Mouse (Mus musculus) heart, postnatal 10 days (tissue): ENCODE results near the gene Glrp1. TPM values are rescaled to one million over a fixed set of nuclear protein-coding genes. Genes with fewer than 3 reads are reported as not detected.

Source experiments
- DNase-seq, 2 experiments: peaks; one replicate each; pipeline ENCODE4 v3.0.0; 2021
- intact Hi-C: fragments of 180-260 bp; cut with DNase I; formaldehyde crosslinking; loops from one replicate; pipeline ENCODE4 v1.15.1; 2025
- total RNA-seq, 2 experiments: library from RNA; stranded (reverse); gene quantifications; 2 replicates each; pipeline ENCODE4 v1.2.3; 2021

The Glrp1 gene
- total RNA-seq, 2 experiments from 2014 or later, result 0.12 TPM; not detected in 1

DNA sequence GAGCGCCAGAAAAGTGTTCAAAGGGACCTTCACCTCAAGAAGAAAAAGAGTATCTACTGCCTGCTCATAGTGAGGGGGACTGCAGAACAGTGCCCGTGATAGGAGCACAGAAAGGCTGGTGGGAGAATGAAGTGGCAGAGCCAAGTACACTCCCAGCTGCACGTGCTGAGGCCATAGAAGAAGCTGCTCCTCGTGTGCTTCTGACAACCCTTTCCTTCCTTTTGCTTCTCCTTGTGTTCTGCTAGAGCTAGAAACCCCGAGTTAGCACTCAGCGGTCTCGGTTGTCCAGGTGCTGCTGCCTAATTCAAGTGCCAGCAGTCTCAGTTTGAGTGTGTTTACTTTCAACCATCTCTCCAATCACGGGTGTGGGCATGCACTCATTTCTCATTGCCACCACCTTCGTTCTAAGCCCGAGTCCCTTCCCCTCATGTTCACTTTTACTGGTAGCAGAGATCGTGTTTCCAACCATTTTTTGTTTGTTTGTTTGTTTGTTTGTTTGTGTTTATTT, 10.6 kb downstream of the Glrp1 start:
- intact Hi-C loops, result no loop called here

DNA sequence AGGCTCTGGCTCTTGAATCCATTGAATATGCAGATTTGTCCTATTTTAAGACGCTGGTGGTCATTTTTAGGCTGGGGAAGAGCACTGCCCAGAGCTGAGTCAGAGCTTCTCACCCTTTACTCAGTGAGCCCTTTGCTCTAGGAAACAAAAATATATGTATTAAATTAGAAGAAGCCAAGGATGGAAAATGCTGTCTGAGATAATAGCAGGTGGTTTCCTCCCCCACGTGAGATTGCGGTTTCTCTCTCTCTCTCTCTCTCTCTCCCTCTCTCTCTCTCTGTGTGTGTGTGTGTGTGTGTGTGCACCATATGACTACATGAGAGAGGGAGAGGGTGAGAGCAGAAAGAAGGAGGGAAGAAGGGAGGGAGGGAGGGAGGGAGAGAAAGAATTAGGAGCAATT, 12.5 kb downstream of the Glrp1 start:
- no peak for DNase-seq
- intact Hi-C loops, result no loop called here

More for the DNA sequence above, 10.6 kb downstream of the Glrp1 start:
- DNase-seq, result no peak

DNA sequence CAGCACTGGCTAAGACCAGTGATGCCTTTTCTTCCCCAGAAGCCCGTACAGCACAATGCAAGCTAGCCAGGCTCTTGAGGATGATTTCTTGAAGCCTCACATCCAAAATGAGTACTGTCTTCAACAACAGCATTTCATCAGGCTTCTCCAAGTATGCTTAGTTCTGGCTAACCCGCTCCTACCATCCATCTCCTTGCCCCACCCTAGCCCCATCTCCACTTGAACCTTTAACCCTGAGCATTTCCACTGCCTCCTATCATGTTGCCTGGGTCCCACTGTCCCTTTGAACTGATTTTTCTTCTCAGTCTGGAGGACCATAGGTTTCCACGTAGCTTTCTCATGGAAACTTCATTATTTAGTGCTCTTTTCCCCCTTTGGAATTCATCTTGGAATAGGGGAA, 17.5 kb downstream of the Glrp1 start:
- intact Hi-C loops, result loop anchor here (5.0 kb wide), 1 partner anchor 65 kb away; no protein-coding TSS in a partner anchor
- DNase-seq, result no peak

DNA sequence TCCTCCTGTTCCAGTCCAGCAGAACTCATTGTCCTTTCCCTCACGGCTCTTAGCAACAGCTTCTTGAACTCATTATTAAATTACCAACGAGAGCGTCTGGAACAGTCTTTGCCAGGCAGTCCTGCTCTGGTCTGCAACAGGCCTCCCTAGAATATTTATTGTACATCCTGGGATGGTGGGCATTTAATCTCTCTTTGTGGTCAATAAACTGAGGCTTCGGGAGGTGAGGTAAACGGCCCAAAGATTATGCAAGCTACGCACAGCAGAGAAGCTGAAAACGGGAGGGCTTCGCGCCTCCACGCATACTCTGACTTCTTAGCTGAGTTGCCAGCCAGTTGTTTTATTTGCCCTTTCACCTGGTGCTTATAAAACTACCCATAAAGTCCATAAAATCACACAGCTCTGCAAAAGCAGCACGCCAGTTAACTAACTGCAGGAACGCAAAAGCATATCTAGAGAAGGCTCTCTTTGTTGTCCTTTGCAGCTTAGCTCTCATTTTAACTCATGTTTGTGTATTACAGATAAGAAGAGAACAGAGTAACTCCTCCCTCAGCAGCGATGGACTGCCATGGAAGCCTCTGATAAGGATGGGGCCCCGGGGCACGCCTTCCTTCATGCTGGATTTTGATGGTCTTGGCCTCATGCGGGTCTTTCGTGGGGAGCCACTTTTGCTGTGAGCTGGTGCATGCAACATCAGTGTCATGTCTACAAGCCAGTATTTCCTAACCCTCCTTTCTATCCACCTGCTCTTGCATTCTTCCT, 18.1 kb downstream of the Glrp1 start:
- DNase-seq, result no peak
- intact Hi-C loops, result loop anchor here (5.0 kb wide), 1 partner anchor 66 kb away; no protein-coding TSS in a partner anchor

- intact Hi-C loops, result loop anchor here (5.0 kb wide), 1 partner anchor 67 kb away; no protein-coding TSS in a partner anchor
- no peak for DNase-seq
Measured at GRCm38 (mm10) chr1:88490164-88490563, 19.7 kb downstream of the Glrp1 start.

- peak in 1 of 2 experiments; percentile 24 for DNase-seq
Measured at GRCm38 (mm10) chr1:88488957-88489356, 20.9 kb downstream of the Glrp1 start.

GRCm38 (mm10) chr1:88486336-88486735, 23.5 kb downstream of the Glrp1 start:
- intact Hi-C loops, result no loop called here

More at GRCm38 (mm10) chr1:88488957-88489356, 20.9 kb downstream of the Glrp1 start:
- intact Hi-C loops, result loop anchor here (2.0 kb wide), 1 partner anchor 54 kb away; no protein-coding TSS in a partner anchor

GRCm38 (mm10) chr1:88484059-88484458, 25.8 kb downstream of the Glrp1 start:
- no peak for DNase-seq
- intact Hi-C loops, result no loop called here

More at GRCm38 (mm10) chr1:88486336-88486735, 23.5 kb downstream of the Glrp1 start:
- no peak for DNase-seq

- no peak for DNase-seq
- intact Hi-C loops, result no loop called here
Measured at GRCm38 (mm10) chr1:88482142-88483099, 27.4 kb downstream of the Glrp1 start.

DNA sequence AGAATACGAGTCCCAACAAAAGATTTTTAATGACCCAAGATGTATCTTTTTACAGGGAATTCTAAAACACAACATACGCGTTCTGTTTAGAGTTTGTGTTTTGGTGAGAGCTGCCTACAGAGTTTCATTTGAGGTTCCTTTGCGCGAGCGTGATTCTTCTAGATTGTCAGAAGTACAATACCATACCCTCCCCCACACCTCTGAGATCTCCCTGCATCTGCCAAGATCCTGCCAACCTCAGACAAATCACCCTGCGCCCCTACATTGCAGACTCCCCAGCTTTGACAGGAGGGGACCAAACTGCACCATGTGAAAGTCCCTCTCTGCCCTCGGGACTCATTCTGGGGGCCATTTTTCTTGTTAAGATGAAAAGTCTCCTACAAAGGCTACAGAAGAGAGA, 29.3 kb downstream of the Glrp1 start:
- intact Hi-C loops, result no loop called here

GRCm38 (mm10) chr1:88478205-88478604, 31.7 kb downstream of the Glrp1 start:
- DNase-seq, result no peak
- intact Hi-C loops, result no loop called here

More for the DNA sequence above, 29.3 kb downstream of the Glrp1 start:
- no peak for DNase-seq

- intact Hi-C loops, result no loop called here
- DNase-seq, result no peak
Measured at GRCm38 (mm10) chr1:88476554-88477085, 33.2 kb downstream of the Glrp1 start.

DNA sequence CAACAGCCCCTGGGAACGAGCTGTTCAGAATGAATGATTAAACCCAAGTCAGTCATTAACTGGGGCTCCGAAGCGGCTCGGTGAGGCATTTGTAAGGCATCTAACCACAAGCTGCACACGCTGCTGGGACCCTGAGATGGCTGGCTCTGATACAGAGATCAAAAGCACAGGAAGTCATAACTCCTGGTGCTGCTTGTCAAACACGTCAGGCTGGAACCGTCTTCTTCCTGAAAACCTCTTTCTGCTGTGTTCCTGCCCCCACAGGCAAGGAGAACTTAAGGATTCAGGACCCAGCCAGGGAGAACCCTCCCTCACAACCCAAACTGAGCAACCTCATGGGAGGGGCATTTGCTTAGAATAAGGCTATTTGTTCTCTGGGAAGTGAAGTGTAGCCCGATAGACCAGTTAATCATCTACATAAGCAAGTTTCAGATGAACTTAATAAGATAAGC, 34.3 kb downstream of the Glrp1 start:
- no peak for DNase-seq
- intact Hi-C loops, result no loop called here

DNA sequence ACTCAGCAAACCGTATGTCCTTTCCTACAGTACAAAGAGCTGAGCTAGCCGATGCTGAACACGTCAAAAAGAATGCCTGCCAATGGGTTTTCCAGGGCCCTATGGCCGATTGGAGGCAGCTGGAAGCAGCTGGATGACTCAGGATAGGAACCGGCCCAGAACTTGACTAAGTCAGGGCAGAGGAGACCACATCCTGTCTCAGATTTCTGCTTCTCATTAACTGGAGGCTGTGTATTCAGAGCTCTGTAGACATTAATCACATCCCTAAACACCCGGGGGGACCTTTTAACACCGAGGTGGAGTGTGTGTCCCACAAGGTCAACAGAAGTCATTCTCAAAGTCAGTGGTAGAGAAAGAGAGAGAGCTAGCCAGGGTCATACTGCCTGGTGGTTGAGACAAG, 35.3 kb downstream of the Glrp1 start:
- intact Hi-C loops, result loop anchor here (5.0 kb wide), 1 partner anchor 153 kb away; no protein-coding TSS in a partner anchor
- peak; percentile 82 to 88 for DNase-seq

GRCm38 (mm10) chr1:88473899-88474298, 36.0 kb downstream of the Glrp1 start:
- no peak for DNase-seq
- intact Hi-C loops, result loop anchor here (5.0 kb wide), 1 partner anchor 153 kb away; no protein-coding TSS in a partner anchor

GRCm38 (mm10) chr1:88472258-88472657, 37.6 kb downstream of the Glrp1 start:
- no peak for DNase-seq
- intact Hi-C loops, result loop anchor here (5.0 kb wide), 1 partner anchor 155 kb away; no protein-coding TSS in a partner anchor

DNA sequence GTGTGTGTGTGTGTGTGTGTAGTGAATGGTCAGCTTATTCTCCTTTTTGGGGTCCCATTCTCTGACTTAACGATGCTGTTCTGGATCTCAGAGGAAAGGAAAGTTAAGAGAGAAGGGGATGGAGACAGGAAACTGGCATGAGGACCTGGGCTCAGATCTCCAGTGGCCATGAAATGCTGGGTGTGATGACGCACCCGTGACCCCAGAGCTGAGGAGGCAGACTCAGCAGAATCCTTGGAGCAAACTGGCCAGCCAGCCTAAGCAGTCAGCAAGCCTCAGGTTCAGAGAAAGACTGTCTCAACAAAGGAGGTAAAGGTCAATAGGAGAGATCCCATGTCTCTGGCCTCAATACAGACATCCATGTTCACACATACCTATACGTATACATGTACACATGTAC, 40.1 kb downstream of the Glrp1 start:
- intact Hi-C loops, result loop anchor here (5.0 kb wide), 1 partner anchor 158 kb away; no protein-coding TSS in a partner anchor
- no peak for DNase-seq

GRCm38 (mm10) chr1:88468335-88468734, 41.5 kb downstream of the Glrp1 start:
- DNase-seq, result no peak
- intact Hi-C loops, result no loop called here

DNA sequence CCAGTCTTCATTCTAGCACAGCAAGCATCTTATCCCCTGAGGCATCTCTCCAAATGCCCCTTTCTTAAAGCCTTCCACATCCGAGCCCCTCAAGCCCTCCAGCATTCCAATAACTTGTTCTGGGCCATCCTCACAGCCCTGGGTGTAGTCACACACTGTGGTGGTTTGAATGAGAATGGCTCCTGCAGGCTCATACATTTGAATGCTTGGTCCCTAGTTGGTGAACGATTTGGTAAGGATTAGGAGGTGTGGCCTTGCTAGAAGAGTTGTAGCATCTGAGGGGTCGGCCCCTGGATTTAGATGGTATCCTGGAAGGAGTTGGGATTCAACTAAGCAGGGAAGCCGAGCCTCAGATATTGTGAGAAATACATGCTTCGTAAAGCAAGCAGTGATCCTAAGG, 42.0 kb downstream of the Glrp1 start:
- no peak for DNase-seq
- intact Hi-C loops, result no loop called here

DNA sequence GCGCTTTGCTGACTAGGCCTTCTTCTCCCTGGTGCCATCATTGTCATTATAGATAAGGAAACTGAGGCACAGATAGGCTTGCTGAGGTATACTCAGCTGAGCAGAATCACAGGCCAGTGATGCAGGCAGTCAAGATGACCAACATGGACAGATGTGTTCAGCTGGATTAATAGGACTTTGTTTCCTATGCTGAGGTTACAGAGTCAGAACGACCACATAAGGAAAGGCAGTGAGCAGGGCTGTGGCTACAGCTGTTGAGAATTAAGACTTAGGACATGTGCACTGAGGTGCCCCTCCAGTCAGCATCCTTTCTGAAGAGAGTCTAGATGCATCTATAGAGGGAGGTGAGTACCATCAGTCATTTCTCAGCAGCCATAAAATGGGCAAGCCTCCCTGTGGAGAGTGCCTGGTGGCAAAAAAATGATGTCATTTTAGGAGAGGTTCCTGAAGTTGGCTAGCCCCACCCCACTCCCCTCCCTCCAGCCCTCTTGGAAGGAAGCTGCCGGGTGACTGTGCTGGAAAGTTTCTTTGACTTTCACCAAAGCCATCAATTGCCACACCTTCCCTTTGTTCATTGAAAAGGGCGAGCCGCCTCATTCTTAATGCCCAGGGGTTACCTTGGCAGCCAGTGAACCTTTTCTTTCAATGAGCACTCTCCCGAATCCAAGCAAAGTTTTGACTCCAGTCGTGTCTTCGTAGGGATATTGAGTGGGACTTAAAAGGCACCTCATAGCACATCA, 43.4 kb downstream of the Glrp1 start:
- intact Hi-C loops, result no loop called here
- DNase-seq, result no peak
